Mouse (Mus musculus) lung, postnatal 0 days (tissue): Measurements from ENCODE around the gene Adgrb3.

ENCODE experiments used
- CTCF ChIP-seq: IDR thresholded peaks from 2 replicates; pipeline ENCODE4 v1.5.1; 2016; ENCODE audit warnings: antibody characterized with exemption, mild to moderate bottlenecking
- EP300 ChIP-seq: IDR thresholded peaks from 2 replicates; pipeline ENCODE4 v1.6.1; 2016; ENCODE audit warnings: antibody characterized with exemption, mild to moderate bottlenecking, control low read depth

DNA sequence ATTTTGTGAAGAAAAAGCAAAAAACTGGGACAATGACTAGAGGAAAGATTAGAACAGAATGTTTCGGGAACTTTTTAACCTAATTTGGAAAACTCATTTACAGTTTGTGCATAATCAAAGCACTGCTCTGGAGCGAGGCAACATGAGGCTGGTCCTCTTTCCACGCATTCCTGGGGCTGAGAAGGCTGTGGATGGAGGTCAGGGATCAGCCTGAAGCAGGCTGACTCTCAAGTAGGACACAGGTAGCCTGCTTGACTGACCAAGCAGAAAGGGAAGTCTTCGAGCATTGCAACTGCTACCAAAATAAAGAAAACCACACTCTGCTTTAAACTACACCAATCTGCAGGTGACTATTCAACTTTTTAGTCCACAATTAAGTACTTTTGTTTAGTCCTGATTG is 251.7 kb downstream of the Adgrb3 start:
- TF ChIP-seq CTCF = no peak
- no peak for TF ChIP-seq EP300
